In the genomic region with DNA sequence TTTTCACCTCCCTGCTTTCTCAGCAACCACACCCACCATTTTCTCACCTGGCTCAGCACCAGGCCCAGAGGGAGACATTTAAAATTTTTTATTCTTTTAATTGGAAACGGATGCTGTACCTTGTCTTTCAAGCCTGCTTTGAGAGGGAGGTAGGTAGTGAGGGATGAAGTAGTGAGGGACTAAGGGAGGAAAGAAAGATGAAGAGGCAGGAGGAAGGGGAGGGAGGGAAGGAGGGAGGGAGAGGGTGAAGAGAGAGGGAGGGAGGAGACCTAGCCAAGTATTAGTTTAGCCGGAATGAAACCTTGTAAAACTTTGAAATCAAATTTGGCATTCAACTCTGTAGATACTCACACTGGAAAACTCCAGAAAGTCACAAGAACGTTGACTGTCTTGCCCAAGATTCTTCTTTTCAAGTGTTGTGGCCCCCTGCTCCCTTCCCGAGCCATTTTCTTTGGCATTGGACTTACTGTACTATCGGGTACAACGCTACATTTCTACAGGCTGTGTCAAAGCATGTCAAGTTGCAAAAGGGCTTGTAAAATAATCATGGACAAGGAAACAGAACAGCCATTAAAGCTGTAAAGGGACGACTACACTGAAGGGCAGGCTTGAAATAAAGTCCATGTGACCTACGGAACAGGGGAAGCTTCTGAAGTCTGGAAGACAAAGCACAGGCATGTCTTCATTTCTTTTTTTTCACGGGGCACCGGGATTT, we compare ENCODE assay signal across 7 mouse cellular contexts.
DNase-seq lines count a peak whose midpoint lies in the region; ATAC-seq lines count a peak whose summit lies in the region.

No protein-coding gene starts in this region.

- no peaks in the 10 kb centered on the region for H3K9me3 ChIP-seq in neural tube, embryonic 11.5 days (ENCODE audit: control insufficient read depth, low read length)
- no peaks in the 10 kb centered on the region for H3K9me3 ChIP-seq in forebrain, embryonic 16.5 days (ENCODE audit: control insufficient read depth, low read length)
- no peaks in the 10 kb centered on the region for H3K9me3 ChIP-seq in limb, embryonic 13.5 days

- ATAC-seq in neural tube, embryonic 11.5 days (ENCODE audit: insufficient read depth, low FRiP score, low TSS enrichment): no peak
- peak; percentile 35; the same call in 1 of the 2 replicates for ATAC-seq in forebrain, embryonic 16.5 days
- ATAC-seq in limb, embryonic 13.5 days (ENCODE audit: low FRiP score, low read depth): peak; percentile 54; the same call in 1 of the 2 replicates

- 41% methylated on average over 10 of the region's 10 CpGs for WGBS in neural tube, embryonic 11.5 days
- 8% methylated on average over 10 of the region's 10 CpGs for WGBS in forebrain, embryonic 16.5 days
- WGBS in limb, embryonic 13.5 days: 16% methylated on average over 10 of the region's 10 CpGs

- 0 out of 2 replicates have a peak overlapping the region, but pooled peaks have one; percentile 5 for H3K9ac ChIP-seq in neural tube, embryonic 11.5 days (ENCODE audit: low read length)
- peak overlapping the region; percentile 39 for H3K9ac ChIP-seq in forebrain, embryonic 16.5 days (replicated peaks; ENCODE audit: low read depth, low read length)
- no peak overlapping the region for H3K9ac ChIP-seq in limb, embryonic 13.5 days

- no peak for DNase-seq in neural tube, embryonic 11.5 days (ENCODE audit: low spot score)
- no peak for DNase-seq in neural tube, embryonic 10.5 days (ENCODE audit: extremely low spot score, low spot score)
- no peak for DNase-seq in thymus, adult 18-20 months
- DNase-seq in urinary bladder, postnatal 25 days (ENCODE audit: low spot score): no peak
- DNase-seq in ovary, adult 18-20 months (ENCODE audit: low spot score): no peak

- H3K36me3 ChIP-seq in neural tube, embryonic 11.5 days (ENCODE audit: control insufficient read depth, insufficient read depth, low read length): no peaks in the 10 kb centered on the region
- no peaks in the 10 kb centered on the region for H3K36me3 ChIP-seq in forebrain, embryonic 16.5 days (ENCODE audit: control insufficient read depth, insufficient read depth)
- no peaks in the 10 kb centered on the region for H3K36me3 ChIP-seq in limb, embryonic 13.5 days

- H3K27me3 ChIP-seq in neural tube, embryonic 11.5 days (ENCODE audit: control insufficient read depth, insufficient read depth, low read length): no peaks in the 10 kb centered on the region
- no peaks in the 10 kb centered on the region for H3K27me3 ChIP-seq in forebrain, embryonic 16.5 days (replicated peaks; ENCODE audit: control insufficient read depth, insufficient read depth, low read length)
- no peaks in the 10 kb centered on the region for H3K27me3 ChIP-seq in limb, embryonic 13.5 days

- no peak overlapping the region for H3K27ac ChIP-seq in neural tube, embryonic 11.5 days (ENCODE audit: low read depth, low read length)
- H3K27ac ChIP-seq in forebrain, embryonic 16.5 days (ENCODE audit: low read length): peak overlapping the region; percentile 70
- peak overlapping the region; percentile 95 for H3K27ac ChIP-seq in limb, embryonic 13.5 days

- H3K4me2 ChIP-seq in neural tube, embryonic 11.5 days (ENCODE audit: low read depth): no peak overlapping the region
- peak overlapping the region; percentile 36 for H3K4me2 ChIP-seq in forebrain, embryonic 16.5 days (ENCODE audit: low read length)
- peak overlapping the region; percentile 19 for H3K4me2 ChIP-seq in limb, embryonic 13.5 days (replicated peaks)

- no peak overlapping the region for H3K4me3 ChIP-seq in neural tube, embryonic 11.5 days (ENCODE audit: low read depth, low read length)
- H3K4me3 ChIP-seq in forebrain, embryonic 16.5 days (replicated peaks; ENCODE audit: low read length): no peak overlapping the region
- no peak overlapping the region for H3K4me3 ChIP-seq in limb, embryonic 13.5 days

- peaks cover 16% of the 10 kb centered on the region for H3K4me1 ChIP-seq in neural tube, embryonic 11.5 days (ENCODE audit: control insufficient read depth, insufficient read depth, low read length)
- peaks cover 23% of the 10 kb centered on the region for H3K4me1 ChIP-seq in forebrain, embryonic 16.5 days (replicated peaks; ENCODE audit: control insufficient read depth, insufficient read depth, low read length)
- H3K4me1 ChIP-seq in limb, embryonic 13.5 days: peaks cover 26% of the 10 kb centered on the region
